In the genomic region with DNA sequence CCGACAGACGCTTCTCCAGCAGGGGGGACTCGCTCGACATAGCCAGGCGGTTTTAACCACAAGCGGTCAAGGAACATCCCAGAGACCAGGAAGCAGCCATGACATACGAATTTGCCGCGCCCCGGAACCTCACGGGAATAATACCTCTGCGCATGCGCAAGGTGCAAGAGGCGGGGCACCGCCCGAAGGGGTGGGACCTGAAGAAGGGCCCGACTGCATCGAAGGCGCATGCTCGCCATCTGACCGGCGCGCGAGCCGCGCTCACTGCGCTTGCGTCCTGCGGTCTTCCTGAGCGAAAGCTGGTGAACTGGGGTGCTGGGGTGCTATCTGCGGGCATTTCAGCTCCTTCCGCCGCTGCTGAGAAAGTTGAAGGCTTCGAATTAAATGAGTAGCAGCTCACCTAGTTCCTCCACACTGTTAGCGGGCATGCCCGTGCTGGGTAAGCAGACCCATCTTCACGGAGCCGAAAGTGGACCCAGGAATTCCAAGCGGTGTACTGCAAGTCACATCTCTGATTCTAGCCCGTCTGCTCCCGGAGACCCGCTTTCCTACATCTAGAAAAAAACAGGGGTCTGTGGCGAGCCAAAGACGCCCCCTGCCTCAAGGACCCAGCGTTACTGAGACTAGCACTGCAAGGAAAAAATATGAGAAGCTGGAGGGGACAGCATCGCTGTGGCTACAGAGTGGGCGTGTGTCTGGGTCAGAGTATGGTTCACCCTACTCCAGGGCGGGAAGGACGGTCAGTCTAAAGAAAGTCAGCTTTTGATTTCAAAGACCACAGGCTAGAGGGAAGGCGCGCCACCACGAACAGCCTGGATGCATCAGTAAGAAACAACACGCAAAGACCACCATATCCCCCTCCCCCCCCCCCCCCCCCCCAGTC, we compare ENCODE assay signal across 8 mouse cellular contexts. TPM values are rescaled to one million over a fixed set of nuclear protein-coding genes. Genes with fewer than 3 reads are reported as not detected.
DNase-seq lines count a peak whose midpoint lies in the region; ATAC-seq lines count a peak whose summit lies in the region.

A gene (minus strand): TSS at position 172 of the 883 bp plus-strand sequence.

- H3K4me1 ChIP-seq in intestine, embryonic 14.5 days (replicated peaks; ENCODE audit: control insufficient read depth, insufficient read depth, low read length) = peaks cover 5% of the 10 kb centered on the region

- ATAC-seq in intestine, embryonic 14.5 days (replicated peaks; ENCODE audit: low FRiP score, low TSS enrichment, low read depth) = peak; percentile 95

- no peaks in the 10 kb centered on the region for H3K9me3 ChIP-seq in intestine, embryonic 14.5 days (ENCODE audit: control insufficient read depth, low read length)

- peak within 1 kb of the TSS; percentile 33; the same call in 1 of the 2 replicates for H3K27ac ChIP-seq in intestine, embryonic 14.5 days (ENCODE audit: low read depth)

- H3K4me2 ChIP-seq in intestine, embryonic 14.5 days (ENCODE audit: low read length) = peak within 1 kb of the TSS; percentile 75

- H3K9ac ChIP-seq in intestine, embryonic 14.5 days (ENCODE audit: low read length) = peak within 1 kb of the TSS; percentile 66

- DNase-seq in adrenal gland, adult 18-20 months (ENCODE audit: low spot score in 2 of 2) = peak; percentile 94 to 95
- DNase-seq in embryo, embryonic 11 days = peak; percentile 98
- DNase-seq in gastrocnemius, postnatal 25 days = peak; percentile 89
- peak; percentile 97 for DNase-seq in intestine, embryonic 14.5 days (ENCODE audit: low spot score)
- peak; percentile 95 to 97 for DNase-seq in left cerebral cortex, postnatal 14 days (ENCODE audit: low spot score in 2 of 2)
- DNase-seq in mesoderm, embryonic 11.5 days (ENCODE audit: low read depth, low spot score) = peak; percentile 99
- peak; percentile 93 to 94 for DNase-seq in right cerebral cortex, postnatal 36 days (ENCODE audit: low spot score in 2 of 2)
- peak; percentile 96 for DNase-seq in yolk sac, embryonic 10.5 days (ENCODE audit: low spot score)

- WGBS in intestine, embryonic 14.5 days = 2% methylated on average over 53 of the region's 53 CpGs

- H3K36me3 ChIP-seq in intestine, embryonic 14.5 days (ENCODE audit: control insufficient read depth, insufficient read depth, low read length) = peaks cover 7% of the 10 kb centered on the region; the same call in 1 of the 2 replicates

- H3K4me3 ChIP-seq in intestine, embryonic 14.5 days (ENCODE audit: low read depth, low read length) = peak within 1 kb of the TSS; percentile 88

- intact Hi-C loops in left cerebral cortex, postnatal 14 days (cut with DNase I) = loop anchor here (5.0 kb wide), 1 partner anchor 345 kb away; no protein-coding TSS in a partner anchor

- H3K27me3 ChIP-seq in intestine, embryonic 14.5 days (replicated peaks; ENCODE audit: control insufficient read depth, insufficient read depth, low read length) = no peaks in the 10 kb centered on the region

RNA-seq across cellular contexts. Expression of the gene that starts here (rescaled TPM):
- total RNA-seq in adrenal gland, adult 18-20 months (2021) = 1 to 10 TPM; 3.4 to 5.8 TPM
- total RNA-seq in gastrocnemius, postnatal 25 days (2021) = 1 to 10 TPM in 1 of 2 experiments, under 1 TPM in 1; 0.97 to 1.3 TPM
- 66.1 and 68.7 TPM in 2 replicates for polyA plus RNA-seq in intestine, embryonic 14.5 days (2014; fragmentation: Nextera tagmentation; extraction: Ambion mirVana)
- total RNA-seq in left cerebral cortex, postnatal 14 days (2021) = 1 to 10 TPM; 6.1 to 8.4 TPM

Comparison
In these comparisons a context has a peak if more than half of its experiments do, and no peak if none do; other contexts are left out.
1. Peak in every context shown above with its lines: DNase-seq, ATAC-seq, H3K4me3 ChIP-seq and H3K27ac ChIP-seq.